Mouse (Mus musculus): ENCODE results near the gene E130116L18Rik. TPM values are rescaled to one million over a fixed set of nuclear protein-coding genes. Genes with fewer than 3 reads are reported as not detected.
A peak's percentile ranks its signal among the peaks of the same experiment; 100 is the strongest.
"Not testable (repeated sequence)": the region's sequence is repeated elsewhere in the genome, so short reads cannot be mapped to it uniquely, and the experiment has no call there.

Gene E130116L18Rik
- polyA plus RNA-seq, 1 experiment from 2014 or later: 1.4 TPM

GRCm38 (mm10) chr5:25252825-25253544 lies 30.0 kb upstream of the E130116L18Rik start:
- no peak for ATAC-seq
- H3K9me3 ChIP-seq (ENCODE audit: low read length): no peaks in the 10 kb centered on the region
- H3K9ac ChIP-seq (replicated peaks; ENCODE audit: low read depth): no peak overlapping the region
- peaks cover 5% of the 10 kb centered on the region; the same call in 1 of the 2 replicates for H3K4me1 ChIP-seq (ENCODE audit: insufficient read depth, low read depth, low read length)
- no peak overlapping the region for H3K27ac ChIP-seq (ENCODE audit: low read length)
- no peak overlapping the region for H3K4me2 ChIP-seq (replicated peaks; ENCODE audit: low read depth, low read length)
- TF ChIP-seq EP300 (IDR thresholded peaks at IDR 0.05) (no peak), CTCF (IDR thresholded peaks at IDR 0.05) (no peak)
- 68% methylated on average over 8 of the region's 8 CpGs for WGBS
- no peak overlapping the region for H3K4me3 ChIP-seq (ENCODE audit: low read depth, low read length)
- no peaks in the 10 kb centered on the region for H3K27me3 ChIP-seq (replicated peaks; ENCODE audit: insufficient read depth, low read length)
- H3K36me3 ChIP-seq (ENCODE audit: insufficient read depth, low read length): peaks cover 20% of the 10 kb centered on the region
- DNase-seq (ENCODE audit: low spot score): no peak

- Histone ChIP-seq H3K4me1 (ENCODE audit: insufficient read depth, low read depth, low read length) (peaks cover 5% of the 10 kb centered on the region; the same call in 1 of the 2 replicates), H3K27ac (ENCODE audit: low read length) (no peak overlapping the region), H3K36me3 (ENCODE audit: insufficient read depth, low read length) (peaks cover 20% of the 10 kb centered on the region), H3K27me3 (replicated peaks; ENCODE audit: insufficient read depth, low read length) (no peaks in the 10 kb centered on the region), H3K4me2 (replicated peaks; ENCODE audit: low read depth, low read length) (no peak overlapping the region), H3K9me3 (ENCODE audit: low read length) (no peaks in the 10 kb centered on the region), H3K9ac (replicated peaks; ENCODE audit: low read depth) (no peak overlapping the region), H3K4me3 (ENCODE audit: low read depth, low read length) (no peak overlapping the region)
- WGBS: 48% methylated on average over 2 of the region's 2 CpGs
- DNase-seq (ENCODE audit: low spot score) (peak; percentile 73), ATAC-seq (peak; percentile 70)
- TF ChIP-seq CTCF (IDR thresholded peaks at IDR 0.05) (no peak), EP300 (IDR thresholded peaks at IDR 0.05) (peak; percentile 30; the same call in 1 of the 2 replicates)
Measured at GRCm38 (mm10) chr5:25252423-25252822, 29.5 kb upstream of the E130116L18Rik start.

- Histone ChIP-seq H3K9me3 (ENCODE audit: low read length) (no peaks in the 10 kb centered on the region), H3K27me3 (replicated peaks; ENCODE audit: insufficient read depth, low read length) (no peaks in the 10 kb centered on the region), H3K4me1 (ENCODE audit: insufficient read depth, low read depth, low read length) (no peaks in the 10 kb centered on the region), H3K27ac (ENCODE audit: low read length) (no peak overlapping the region), H3K36me3 (ENCODE audit: insufficient read depth, low read length) (peaks cover 10% of the 10 kb centered on the region; the same call in 1 of the 2 replicates), H3K4me2 (replicated peaks; ENCODE audit: low read depth, low read length) (no peak overlapping the region), H3K4me3 (ENCODE audit: low read depth, low read length) (no peak overlapping the region), H3K9ac (replicated peaks; ENCODE audit: low read depth) (no peak overlapping the region)
- DNase-seq (ENCODE audit: low spot score) (no peak), ATAC-seq (no peak)
- 69% methylated on average over 3 of the region's 3 CpGs for WGBS
- TF ChIP-seq EP300 (IDR thresholded peaks at IDR 0.05) (no peak), CTCF (IDR thresholded peaks at IDR 0.05) (no peak)
Measured at GRCm38 (mm10) chr5:25247036-25247435, 24.1 kb upstream of the E130116L18Rik start.

GRCm38 (mm10) chr5:25246473-25246865 lies 23.5 kb upstream of the E130116L18Rik start:
- H3K9me3 ChIP-seq (ENCODE audit: low read length): no peaks in the 10 kb centered on the region
- H3K36me3 ChIP-seq (ENCODE audit: insufficient read depth, low read length): peaks cover 6% of the 10 kb centered on the region; the same call in 1 of the 2 replicates
- no peaks in the 10 kb centered on the region for H3K27me3 ChIP-seq (replicated peaks; ENCODE audit: insufficient read depth, low read length)
- no peak overlapping the region for H3K4me3 ChIP-seq (ENCODE audit: low read depth, low read length)
- ATAC-seq (no peak), DNase-seq (ENCODE audit: low spot score) (no peak)
- 87% methylated on average over 1 of the region's 1 CpGs for WGBS
- TF ChIP-seq EP300 (IDR thresholded peaks at IDR 0.05) (no peak), CTCF (IDR thresholded peaks at IDR 0.05) (no peak)
- no peaks in the 10 kb centered on the region for H3K4me1 ChIP-seq (ENCODE audit: insufficient read depth, low read depth, low read length)
- no peak overlapping the region for H3K4me2 ChIP-seq (replicated peaks; ENCODE audit: low read depth, low read length)
- no peak overlapping the region for H3K27ac ChIP-seq (ENCODE audit: low read length)
- H3K9ac ChIP-seq (replicated peaks; ENCODE audit: low read depth): no peak overlapping the region

- DNase-seq (ENCODE audit: low spot score) (no peak), ATAC-seq (no peak)
- Histone ChIP-seq H3K4me3 (ENCODE audit: low read depth, low read length) (no peak overlapping the region), H3K4me2 (replicated peaks; ENCODE audit: low read depth, low read length) (no peak overlapping the region), H3K27me3 (replicated peaks; ENCODE audit: insufficient read depth, low read length) (no peaks in the 10 kb centered on the region), H3K27ac (ENCODE audit: low read length) (no peak overlapping the region), H3K4me1 (ENCODE audit: insufficient read depth, low read depth, low read length) (no peaks in the 10 kb centered on the region), H3K9me3 (ENCODE audit: low read length) (no peaks in the 10 kb centered on the region), H3K36me3 (ENCODE audit: insufficient read depth, low read length) (peaks cover under 1% of the 10 kb centered on the region; the same call in 1 of the 2 replicates), H3K9ac (replicated peaks; ENCODE audit: low read depth) (no peak overlapping the region)
- TF ChIP-seq CTCF (IDR thresholded peaks at IDR 0.05) (no peak), EP300 (IDR thresholded peaks at IDR 0.05) (no peak)
- 83% methylated on average over 10 of the region's 10 CpGs for WGBS
Measured at GRCm38 (mm10) chr5:25245806-25246472, 23.0 kb upstream of the E130116L18Rik start.

GRCm38 (mm10) chr5:25243101-25243500 lies 20.1 kb upstream of the E130116L18Rik start:
- TF ChIP-seq CTCF (IDR thresholded peaks at IDR 0.05) (no peak), EP300 (IDR thresholded peaks at IDR 0.05) (no peak)
- DNase-seq (ENCODE audit: low spot score) (peak; percentile 19), ATAC-seq (no peak)
- 78% methylated on average over 6 of the region's 6 CpGs for WGBS
- H3K4me2 ChIP-seq (replicated peaks; ENCODE audit: low read depth, low read length): no peak overlapping the region
- no peaks in the 10 kb centered on the region for H3K4me1 ChIP-seq (ENCODE audit: insufficient read depth, low read depth, low read length)
- no peak overlapping the region for H3K4me3 ChIP-seq (ENCODE audit: low read depth, low read length)
- H3K9me3 ChIP-seq (ENCODE audit: low read length): no peaks in the 10 kb centered on the region
- H3K27ac ChIP-seq (ENCODE audit: low read length): no peak overlapping the region
- H3K27me3 ChIP-seq (replicated peaks; ENCODE audit: insufficient read depth, low read length): no peaks in the 10 kb centered on the region
- H3K36me3 ChIP-seq (ENCODE audit: insufficient read depth, low read length): no peaks in the 10 kb centered on the region
- H3K9ac ChIP-seq (replicated peaks; ENCODE audit: low read depth): no peak overlapping the region

- 78% methylated on average over 1 of the region's 1 CpGs for WGBS
- not testable (repeated sequence) for H3K4me2 ChIP-seq (replicated peaks; ENCODE audit: low read depth, low read length); H3K4me3 ChIP-seq (ENCODE audit: low read depth, low read length); H3K4me1 ChIP-seq (ENCODE audit: insufficient read depth, low read depth, low read length); ATAC-seq; DNase-seq (ENCODE audit: low spot score); H3K27me3 ChIP-seq (replicated peaks; ENCODE audit: insufficient read depth, low read length); H3K36me3 ChIP-seq (ENCODE audit: insufficient read depth, low read length); H3K9me3 ChIP-seq (ENCODE audit: low read length); H3K9ac ChIP-seq (replicated peaks; ENCODE audit: low read depth); H3K27ac ChIP-seq (ENCODE audit: low read length)
Measured at GRCm38 (mm10) chr5:25224377-25224776, 1.4 kb upstream of the E130116L18Rik start.

All from lung, postnatal 0 days (tissue).